Mouse (Mus musculus) lung, postnatal 10 days (tissue): ENCODE results near the gene Pdcl3.
"Not testable (repeated sequence)": the region's sequence is repeated elsewhere in the genome, so short reads cannot be mapped to it uniquely, and the experiment has no call there.

Experiments
- DNase-seq: peaks from one replicate; pipeline ENCODE4 v3.0.0; 2021

Pdcl3 gene

GRCm38 (mm10) chr1:39025840-39026239 lies 40.4 kb downstream of the Pdcl3 start:
- DNase-seq, result no peak

- DNase-seq, result no peak
Measured at GRCm38 (mm10) chr1:39029176-39029575, 43.8 kb downstream of the Pdcl3 start.

- no peak for DNase-seq
Measured at GRCm38 (mm10) chr1:39030108-39030507, 44.7 kb downstream of the Pdcl3 start.

GRCm38 (mm10) chr1:39035817-39036216 lies 50.4 kb downstream of the Pdcl3 start:
- DNase-seq, result no peak

- no peak for DNase-seq
Measured at GRCm38 (mm10) chr1:39042188-39042587, 56.8 kb downstream of the Pdcl3 start.

- DNase-seq, result not testable (repeated sequence)
Measured at GRCm38 (mm10) chr1:39044442-39044841, 59.0 kb downstream of the Pdcl3 start.

- DNase-seq, result no peak
Measured at GRCm38 (mm10) chr1:39046689-39047088, 61.3 kb downstream of the Pdcl3 start.
